Mouse (Mus musculus): ENCODE results near the gene B3gnt3.

- TF ChIP-seq EP300 (IDR thresholded peaks at IDR 0.05; ENCODE audit: low read depth in 1 of 2, low read length in 2 of 2) (no peak), GATA1 (IDR thresholded peaks at IDR 0.05; ENCODE audit: low read depth, low read length) (no peak), MAX (IDR thresholded peaks at IDR 0.05; ENCODE audit: low read length) (no peak), POLR2AphosphoS2 (IDR thresholded peaks at IDR 0.05; ENCODE audit: low read length) (no peak), TBP (IDR thresholded peaks at IDR 0.05; ENCODE audit: low read depth, low read length) (no peak), POLR2AphosphoS5 (IDR thresholded peaks at IDR 0.05; ENCODE audit: borderline replicate concordance, low read depth, low read length) (no peak), CTCF (IDR thresholded peaks at IDR 0.05 in 2 of 3, conservative IDR thresholded peaks at IDR 0.05 in 1 of 3; ENCODE audit: control insufficient read depth in 1 of 3, insufficient read depth in 1 of 3, low read depth in 2 of 3, low read length in 3 of 3, poor library complexity in 1 of 3, severe bottlenecking in 1 of 3) (no peak), POLR2A (IDR thresholded peaks at IDR 0.05; ENCODE audit: control insufficient read depth in 1 of 2, insufficient read depth in 1 of 2, low read depth in 1 of 2, low read length in 2 of 2, poor library complexity in 1 of 2) (no peak; a peak in 1 of 4 replicates), E2F4 (IDR thresholded peaks at IDR 0.05; ENCODE audit: borderline replicate concordance, low read depth, low read length) (no peak; the same call in 1 of the 2 replicates)
Observed at GRCm38 (mm10) chr8:71725122-71725924, 23.7 kb upstream of the B3gnt3 start, which contains the start of gene Fcho1.
